Mouse (Mus musculus) R1 (cell line): ENCODE results near the gene Rps6kb2.

ENCODE experiments used
- DNase-seq: peaks from one replicate; pipeline ENCODE4 v3.0.0-alpha.2; 2018; ENCODE audit warnings: low read depth, low spot score

Gene Rps6kb2

DNA sequence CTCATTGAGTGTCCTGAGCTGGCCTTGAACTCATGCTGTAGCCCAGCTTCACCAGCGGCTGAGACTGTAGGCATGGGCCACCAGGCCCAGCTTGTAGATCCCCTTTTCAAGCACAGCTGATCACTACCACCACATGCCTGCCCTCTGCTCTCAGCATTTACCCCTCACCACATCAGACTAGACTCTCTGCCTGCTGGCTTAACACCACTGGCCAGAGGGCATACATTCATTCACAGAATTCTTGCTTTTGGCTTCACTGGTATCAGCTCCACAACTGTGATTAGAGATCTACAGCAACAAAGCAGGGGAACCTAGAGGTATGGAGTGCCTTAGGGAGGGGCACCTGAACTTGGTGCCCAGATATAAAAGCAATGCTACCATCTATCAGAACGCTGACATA lies 42.7 kb downstream of the Rps6kb2 start:
- DNase-seq, result no peak

DNA sequence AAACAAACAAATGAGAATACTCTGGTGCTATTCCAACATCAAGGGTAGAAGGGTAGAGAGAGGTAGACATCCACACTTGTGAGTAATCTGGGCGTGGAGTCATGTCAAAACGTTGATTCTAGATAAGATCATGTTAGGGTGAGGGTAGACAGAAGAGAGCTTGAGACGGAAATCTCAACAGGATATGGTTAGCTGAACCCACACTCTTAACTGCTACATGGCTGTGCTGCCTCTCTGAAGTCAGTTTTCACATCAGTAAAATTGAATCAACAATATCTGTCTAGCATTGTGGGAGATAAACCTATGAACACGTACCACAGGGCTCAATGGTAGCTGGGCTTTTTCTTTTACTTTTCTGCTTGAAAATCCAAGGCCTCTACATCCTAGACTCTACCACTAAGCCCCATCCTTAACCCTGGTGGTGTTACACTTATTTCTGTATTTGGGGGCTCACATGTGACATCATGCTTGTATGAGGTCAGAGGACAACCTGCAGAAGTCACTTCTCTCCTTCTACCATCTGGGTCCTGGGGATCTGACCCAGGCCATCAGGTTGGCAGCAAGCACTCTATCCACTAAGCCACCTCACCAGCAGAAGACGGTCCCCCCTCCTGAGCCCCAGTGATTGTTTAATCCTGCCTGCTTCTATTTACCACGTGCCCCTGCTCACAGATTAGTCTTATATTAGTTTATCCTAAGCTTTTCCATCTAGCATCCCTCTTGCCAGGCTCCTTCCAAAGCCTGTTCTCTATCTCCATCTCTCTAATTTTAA lies 43.3 kb downstream of the Rps6kb2 start:
- DNase-seq, result no peak

DNA sequence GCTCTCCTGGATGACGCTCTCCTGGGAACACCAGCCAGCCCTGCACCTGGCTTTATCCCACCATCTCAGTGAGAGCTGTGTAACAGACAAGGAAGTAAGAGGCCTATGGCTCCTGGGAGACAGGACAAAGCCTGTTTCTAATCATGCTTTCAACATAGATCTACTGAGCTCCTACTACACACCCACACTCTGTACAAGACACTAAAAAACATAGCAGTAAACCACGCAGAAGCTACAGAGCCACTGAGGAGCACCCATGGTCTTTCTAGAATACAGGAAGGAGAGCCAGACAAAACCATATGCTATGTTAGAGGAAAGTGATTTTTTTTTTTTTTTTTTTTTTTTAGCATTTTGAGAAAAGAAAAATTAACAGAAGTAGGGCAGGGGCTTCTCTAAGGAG lies 44.8 kb downstream of the Rps6kb2 start:
- no peak for DNase-seq

DNA sequence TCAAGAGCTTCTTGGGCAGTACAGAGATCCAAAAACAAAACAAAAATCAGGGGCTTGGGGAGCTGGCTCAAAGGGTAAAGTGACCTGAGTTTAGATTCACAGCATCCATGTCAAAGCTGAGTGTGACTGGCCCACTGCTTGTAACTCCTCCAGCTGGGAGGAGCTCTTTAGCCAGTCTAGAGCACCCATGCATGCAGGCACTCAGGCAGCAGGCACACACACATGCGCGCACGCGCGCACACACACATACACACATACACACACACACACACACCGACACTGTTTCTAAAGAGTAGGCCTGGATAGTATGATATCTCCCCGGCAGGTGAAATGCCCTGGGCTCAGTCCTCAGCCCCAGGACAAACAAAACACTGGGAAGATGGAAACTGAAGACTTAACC lies 46.1 kb downstream of the Rps6kb2 start:
- DNase-seq, result no peak

DNA sequence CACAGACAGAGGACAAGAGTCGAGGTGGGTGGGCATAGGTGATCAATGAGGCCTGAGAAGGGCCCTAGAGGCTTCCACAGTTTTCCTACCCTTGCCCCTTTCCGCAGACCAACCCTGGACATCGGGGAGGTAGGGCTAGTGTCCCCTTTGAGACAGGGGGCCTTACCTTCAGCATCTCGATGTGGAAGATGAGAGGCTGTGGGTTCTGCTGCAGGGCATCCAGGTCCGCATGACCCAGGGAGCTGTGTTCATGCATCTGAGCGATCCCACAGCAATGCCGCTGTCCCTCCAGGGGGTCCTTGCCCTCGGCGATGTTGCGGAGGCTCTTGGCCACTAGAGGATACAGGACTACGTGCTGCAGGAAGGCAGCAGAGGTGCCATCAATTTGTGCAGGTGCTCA lies 47.3 kb downstream of the Rps6kb2 start:
- DNase-seq, result no peak

DNA sequence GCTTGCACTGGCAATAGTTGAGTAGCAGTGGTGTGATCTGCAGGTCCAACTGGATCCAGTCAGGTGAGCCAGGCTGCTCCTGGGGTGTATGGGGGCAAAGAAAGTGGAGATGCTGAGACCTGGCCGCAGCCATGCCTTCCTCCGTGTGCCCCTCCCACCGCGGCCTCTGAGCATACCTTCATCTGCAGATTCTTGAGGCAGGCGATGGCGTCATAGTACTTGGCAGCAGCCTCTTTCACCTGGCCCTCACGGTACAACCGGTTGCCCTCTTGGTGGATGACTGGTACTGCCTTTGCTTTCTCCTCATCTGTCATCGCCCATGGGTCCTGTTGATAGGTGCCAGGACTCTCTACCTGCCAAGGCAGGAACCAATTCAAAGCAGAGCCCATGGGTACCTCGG lies 48.0 kb downstream of the Rps6kb2 start:
- no peak for DNase-seq

DNA sequence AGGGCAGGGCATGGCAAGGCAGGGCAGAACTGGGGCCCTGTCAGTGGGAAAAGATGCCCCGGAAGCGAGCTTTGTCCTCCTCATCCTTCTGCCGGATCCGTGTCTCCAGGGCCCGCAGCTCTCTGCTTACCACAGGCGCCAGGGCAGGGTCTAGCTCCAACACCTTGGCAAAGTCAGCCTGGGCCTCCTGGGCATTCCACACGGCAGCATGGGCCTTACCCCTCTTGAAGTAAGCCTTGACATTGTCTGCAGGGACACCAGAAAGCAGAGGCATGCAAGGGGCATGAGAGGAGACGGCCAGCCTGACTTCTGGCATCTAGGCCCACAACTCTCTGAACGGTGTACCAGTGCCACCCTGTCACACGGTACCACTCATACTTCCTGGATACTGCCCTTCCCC lies 48.6 kb downstream of the Rps6kb2 start:
- DNase-seq, result no peak

DNA sequence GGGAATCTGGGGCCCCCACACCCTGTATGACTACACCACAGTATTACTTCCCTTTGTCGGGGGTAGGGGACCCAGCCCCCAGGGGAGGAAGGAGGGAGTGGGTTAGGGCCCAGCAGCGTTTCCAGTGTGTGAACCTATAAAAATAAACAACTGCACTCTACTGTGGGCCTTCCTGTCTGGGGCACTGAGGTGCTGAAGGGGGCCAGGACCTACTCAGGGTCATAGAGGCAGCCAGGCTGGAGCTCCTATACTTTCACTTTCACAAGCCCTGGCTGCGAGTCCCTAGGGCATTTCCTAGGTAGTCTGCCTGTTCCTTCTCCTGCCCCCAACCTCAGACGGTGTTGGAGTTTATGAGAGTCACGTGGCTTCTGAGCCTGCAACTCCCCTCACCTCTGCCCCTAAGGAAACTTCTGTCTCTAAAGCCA lies 49.3 kb downstream of the Rps6kb2 start:
- no peak for DNase-seq

DNA sequence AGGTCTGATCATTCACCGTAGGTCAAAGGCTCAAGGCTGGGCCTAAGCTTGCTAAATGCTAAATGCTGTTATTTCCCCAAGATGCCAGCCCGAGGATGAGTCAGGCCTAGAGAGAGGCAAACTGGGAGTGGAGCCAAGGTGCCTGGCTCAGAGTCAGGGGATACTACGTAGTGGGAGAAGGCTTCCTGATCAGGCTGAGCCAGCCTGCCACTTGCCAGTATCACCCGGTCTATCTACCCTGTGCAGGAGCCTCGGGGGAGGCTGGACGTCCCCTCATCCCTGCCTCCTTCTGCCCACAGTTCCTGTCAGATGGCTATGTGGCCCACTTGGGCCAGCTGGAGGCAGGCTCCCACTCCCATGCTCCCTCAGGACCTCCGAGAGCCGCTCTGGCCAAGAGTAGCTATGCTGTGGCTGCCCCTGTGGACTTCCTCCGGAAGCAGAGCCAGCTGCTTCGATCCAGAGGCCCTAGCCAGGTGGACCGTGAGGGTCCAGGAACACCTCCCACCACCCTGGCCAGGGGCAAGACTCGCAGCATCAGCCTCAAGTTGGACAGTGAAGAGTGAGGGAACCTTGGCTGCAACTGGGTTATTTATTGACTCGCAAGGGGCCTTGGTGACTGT lies 49.9 kb downstream of the Rps6kb2 start:
- DNase-seq, result no peak

DNA sequence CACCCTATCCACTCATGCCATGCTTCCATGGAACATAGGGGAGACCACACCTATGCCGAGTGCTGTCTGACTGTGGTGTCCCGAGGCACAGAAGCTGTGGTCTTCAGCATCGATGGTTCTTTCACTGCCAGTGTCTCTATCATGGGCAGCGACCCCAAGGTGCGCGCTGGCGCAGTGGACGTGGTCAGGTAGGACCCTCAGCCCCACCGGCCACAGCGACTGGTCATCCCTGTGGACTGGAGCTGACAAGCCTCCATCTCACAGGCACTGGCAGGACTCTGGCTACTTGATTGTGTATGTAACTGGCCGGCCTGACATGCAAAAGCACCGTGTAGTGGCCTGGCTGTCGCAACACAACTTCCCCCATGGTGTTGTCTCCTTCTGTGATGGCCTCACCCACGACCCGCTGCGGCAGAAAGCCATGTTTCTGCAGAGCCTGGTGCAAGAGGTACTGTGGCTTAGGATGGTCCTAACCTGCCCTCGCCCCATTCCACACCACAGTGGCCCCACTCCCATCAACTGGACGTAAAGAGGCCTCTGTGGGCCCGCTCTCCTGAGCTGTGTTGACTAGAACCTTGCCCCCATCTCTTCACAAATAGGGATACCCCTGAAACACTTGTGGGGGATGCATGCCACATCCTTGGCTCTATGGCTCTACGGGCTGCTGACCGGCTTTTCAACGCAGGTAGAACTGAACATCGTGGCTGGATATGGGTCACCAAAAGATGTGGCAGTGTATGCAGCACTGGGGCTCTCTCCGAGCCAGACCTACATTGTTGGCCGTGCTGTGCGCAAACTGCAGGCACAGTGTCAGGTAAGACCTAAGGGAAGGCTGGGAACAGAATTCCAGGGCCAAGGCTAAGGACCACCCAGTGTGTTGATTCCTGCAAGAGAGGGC lies 50.8 kb downstream of the Rps6kb2 start:
- no peak for DNase-seq

DNA sequence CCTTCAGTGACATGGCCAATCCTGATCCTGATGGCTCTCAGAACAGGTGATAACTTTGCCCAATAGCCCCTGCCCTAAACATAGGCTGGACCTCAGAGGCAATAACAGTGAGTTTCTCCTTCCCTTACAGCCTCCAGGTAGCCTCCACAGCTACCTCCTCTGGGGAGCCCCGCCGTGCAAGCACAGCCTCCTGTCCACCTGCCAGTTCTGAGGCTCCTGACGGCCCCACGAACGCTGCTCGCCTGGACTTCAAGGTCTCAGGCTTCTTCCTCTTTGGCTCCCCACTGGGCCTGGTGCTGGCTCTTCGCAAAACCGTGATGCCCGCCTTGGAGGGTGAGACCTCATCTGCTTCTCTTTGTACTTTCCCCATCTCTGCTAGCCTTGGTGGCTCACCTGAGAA lies 54.6 kb downstream of the Rps6kb2 start:
- no peak for DNase-seq

DNA sequence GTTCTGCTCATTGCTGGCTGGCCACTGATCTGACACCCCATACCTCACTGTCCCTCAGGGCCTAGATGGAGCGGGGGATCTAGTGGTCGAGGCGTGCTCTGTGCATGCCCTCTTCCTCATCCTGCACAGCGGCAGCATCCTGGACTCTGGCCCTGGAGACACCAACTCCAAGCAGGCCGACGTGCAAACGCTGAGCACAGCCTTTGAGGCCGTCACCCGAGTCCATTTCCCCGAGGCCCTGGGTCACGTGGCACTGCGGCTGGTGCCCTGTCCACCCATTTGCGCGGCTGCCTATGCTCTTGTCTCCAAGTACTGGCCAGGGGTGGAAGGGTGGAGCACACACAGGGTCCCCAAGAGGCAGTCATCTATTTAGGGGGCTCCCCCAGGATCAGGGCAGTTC lies 56.5 kb downstream of the Rps6kb2 start:
- DNase-seq, result no peak

DNA sequence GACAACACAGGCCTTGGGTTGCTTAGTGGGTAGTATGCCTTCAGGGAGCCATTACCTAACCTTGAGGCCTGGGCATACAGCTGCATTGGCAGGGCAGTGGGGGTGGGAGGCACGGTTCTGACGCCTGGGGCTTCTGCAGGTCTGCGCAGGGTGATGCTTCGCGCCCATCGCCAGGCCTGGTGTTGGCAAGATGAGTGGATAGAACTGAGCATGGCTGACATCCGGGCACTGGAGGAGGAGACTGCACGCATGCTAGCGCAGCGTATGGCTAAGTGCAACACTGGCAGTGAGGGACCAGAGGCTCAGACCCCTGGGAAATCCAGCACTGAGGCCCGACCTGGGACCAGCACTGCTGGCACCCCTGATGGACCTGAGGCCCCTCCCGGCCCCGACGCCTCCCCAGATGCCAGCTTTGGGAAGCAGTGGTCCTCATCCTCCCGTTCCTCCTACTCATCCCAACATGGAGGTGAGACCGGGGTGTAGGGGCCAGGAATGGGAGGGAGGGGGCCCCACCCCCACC lies 58.4 kb downstream of the Rps6kb2 start:
- no peak for DNase-seq
